Mouse (Mus musculus): ENCODE results near the gene D430041D05Rik.
"Not testable (repeated sequence)": the region's sequence is repeated elsewhere in the genome, so short reads cannot be mapped to it uniquely, and the experiment has no call there.

D430041D05Rik gene

GRCm38 (mm10) chr2:104111170-104111797 lies 299.5 kb downstream of the D430041D05Rik start:
- not testable (repeated sequence) for DNase-seq

GRCm38 (mm10) chr2:104110031-104110430 lies 300.8 kb downstream of the D430041D05Rik start:
- no peak for DNase-seq

- no peak for DNase-seq
Measured at GRCm38 (mm10) chr2:104109528-104109927, 301.3 kb downstream of the D430041D05Rik start.

GRCm38 (mm10) chr2:104109021-104109420 lies 301.8 kb downstream of the D430041D05Rik start:
- not testable (repeated sequence) for DNase-seq

GRCm38 (mm10) chr2:104104800-104105199 lies 306.0 kb downstream of the D430041D05Rik start:
- no peak for DNase-seq

GRCm38 (mm10) chr2:104099946-104100345 lies 310.9 kb downstream of the D430041D05Rik start:
- DNase-seq: no peak

- no peak for DNase-seq
Measured at GRCm38 (mm10) chr2:104099231-104099585, 311.6 kb downstream of the D430041D05Rik start.

- DNase-seq: no peak
Measured at GRCm38 (mm10) chr2:104098529-104099230, 312.1 kb downstream of the D430041D05Rik start.

- not testable (repeated sequence) for DNase-seq
Measured at GRCm38 (mm10) chr2:104097396-104097795, 313.4 kb downstream of the D430041D05Rik start.

GRCm38 (mm10) chr2:104096796-104097195 lies 314.0 kb downstream of the D430041D05Rik start:
- not testable (repeated sequence) for DNase-seq

GRCm38 (mm10) chr2:104096256-104096655 lies 314.6 kb downstream of the D430041D05Rik start:
- DNase-seq: no peak

- peak; percentile 57 to 65 for DNase-seq
Measured at GRCm38 (mm10) chr2:104095741-104096213, 315.0 kb downstream of the D430041D05Rik start, which contains the start of gene Cd59a. Gene Cd59a (plus strand): TSS chr2:104095801.

- no peak for DNase-seq
Measured at GRCm38 (mm10) chr2:104093305-104093704, 317.5 kb downstream of the D430041D05Rik start.

All from cerebellum, postnatal 14 days (tissue).